Mouse (Mus musculus) monocyte, adult 2 months (primary cell): ENCODE results near the gene Ccpg1.
A peak's percentile ranks its signal among the peaks of the same experiment; 100 is the strongest.

Experiments
- DNase-seq, 2 experiments: peaks; one replicate each; pipeline ENCODE4 v3.0.0; 2022; ENCODE audit warnings: low spot score in 2 of 2, low read depth in 1 of 2

The Ccpg1 gene

GRCm38 (mm10) chr9:72985250-72986220 lies at the start of gene Ccpg1, which contains the start of gene Ccpg1os:
TSS of gene Ccpg1 (plus strand) at chr9:72985429.
TSS of gene Ccpg1os (minus strand) at chr9:72985382.
- DNase-seq = peak; percentile 90 to 92

GRCm38 (mm10) chr9:72936301-72936700 lies 48.9 kb upstream of the Ccpg1 start:
- no peak for DNase-seq

- DNase-seq = no peak
Measured at GRCm38 (mm10) chr9:72943424-72943823, 41.8 kb upstream of the Ccpg1 start.

GRCm38 (mm10) chr9:72944286-72944685 lies 40.9 kb upstream of the Ccpg1 start:
- DNase-seq = no peak

- DNase-seq = no peak
Measured at GRCm38 (mm10) chr9:72947010-72947409, 38.2 kb upstream of the Ccpg1 start.

- DNase-seq = no peak
Measured at GRCm38 (mm10) chr9:72949572-72949971, 35.7 kb upstream of the Ccpg1 start.

GRCm38 (mm10) chr9:72954746-72955145 lies 30.5 kb upstream of the Ccpg1 start:
- DNase-seq = no peak

GRCm38 (mm10) chr9:72955546-72955945 lies 29.7 kb upstream of the Ccpg1 start:
- peak in 1 of 2 experiments; percentile 30 for DNase-seq

GRCm38 (mm10) chr9:72958521-72959450 lies 26.4 kb upstream of the Ccpg1 start, which contains the start of the genes Dyx1c1 and Gm44503:
TSS of gene Dyx1c1 (plus strand) at chr9:72958785.
TSS of gene Gm44503 (plus strand) at chr9:72958852.
- peak; percentile 46 to 75 for DNase-seq

- DNase-seq = no peak
Measured at GRCm38 (mm10) chr9:72961346-72961745, 23.9 kb upstream of the Ccpg1 start.

GRCm38 (mm10) chr9:72961959-72962358 lies 23.3 kb upstream of the Ccpg1 start:
- DNase-seq = no peak

- DNase-seq = peak; percentile 50 to 61
Measured at GRCm38 (mm10) chr9:72968349-72969061, 16.7 kb upstream of the Ccpg1 start.

- no peak for DNase-seq
Measured at GRCm38 (mm10) chr9:72969874-72970273, 15.4 kb upstream of the Ccpg1 start.

- no peak for DNase-seq
Measured at GRCm38 (mm10) chr9:72972435-72972834, 12.8 kb upstream of the Ccpg1 start.

GRCm38 (mm10) chr9:72972984-72973383 lies 12.2 kb upstream of the Ccpg1 start:
- no peak for DNase-seq

- no peak for DNase-seq
Measured at GRCm38 (mm10) chr9:72974734-72975133, 10.5 kb upstream of the Ccpg1 start.

- no peak for DNase-seq
Measured at GRCm38 (mm10) chr9:72975242-72975641, 10.0 kb upstream of the Ccpg1 start.

GRCm38 (mm10) chr9:72983066-72983465 lies 2.2 kb upstream of the Ccpg1 start:
- no peak for DNase-seq

- no peak for DNase-seq
Measured at GRCm38 (mm10) chr9:72987703-72988102, 2.5 kb downstream of the Ccpg1 start.

- DNase-seq = no peak
Measured at GRCm38 (mm10) chr9:72988706-72989105, 3.5 kb downstream of the Ccpg1 start.

- no peak for DNase-seq
Measured at GRCm38 (mm10) chr9:72991420-72991819, 6.2 kb downstream of the Ccpg1 start.
